ENCODE assay signal across 18 mouse cellular contexts in genomic region chr9:92207757-92208156, GRCm38 (mm10). TPM values are rescaled to one million over a fixed set of nuclear protein-coding genes. Genes with fewer than 3 reads are reported as not detected.
A peak's percentile ranks its signal among the peaks of the same experiment; 100 is the strongest.
DNase-seq lines count a peak whose midpoint lies in the region; TF ChIP-seq lines count a peak whose summit lies in the region.
"Had no signal": no experiment of that assay in that cellular context is flagged by ENCODE, and none has a peak within 500 bp of the region (broad histone marks: within the 10 kb centered on the region; RNA-seq: fewer than 3 reads in every experiment).

No protein-coding gene starts in this region.

- H3K9ac ChIP-seq in liver, adult 2 months (ENCODE audit: low read depth, low read length) = no peak overlapping the region
- H3K9ac ChIP-seq: heart, embryonic 12.5 days; liver, embryonic 13.5 days; neural tube, embryonic 15.5 days; stomach, embryonic 15.5 days had no signal

- H3K79me2 ChIP-seq in liver, adult 2 months (ENCODE audit: control insufficient read depth, insufficient read depth, low read length) = no peaks in the 10 kb centered on the region

- no peaks in the 10 kb centered on the region for H3K9me3 ChIP-seq in limb, embryonic 10.5 days (replicated peaks)
- H3K9me3 ChIP-seq: heart, embryonic 12.5 days; liver, embryonic 13.5 days; neural tube, embryonic 15.5 days; stomach, embryonic 15.5 days had no signal

- TF ChIP-seq CTCF in gastrocnemius, adult 2 months (IDR thresholded peaks at IDR 0.05) = no peak
- TF ChIP-seq CTCF in liver, adult 2 months (IDR thresholded peaks at IDR 0.05; ENCODE audit: low read depth, low read length) = no peak

- no peak for TF ChIP-seq POLR2A in liver, adult 2 months (IDR thresholded peaks at IDR 0.05; ENCODE audit: extremely low read depth, insufficient read depth, low read length)

- H3K27ac ChIP-seq in gastrocnemius, adult 2 months = no peak overlapping the region
- no peak overlapping the region for H3K27ac ChIP-seq in liver, adult 2 months (replicated peaks; ENCODE audit: insufficient read depth, low read depth, low read length)
- no peak overlapping the region for H3K27ac ChIP-seq in limb, embryonic 10.5 days
- H3K27ac ChIP-seq: liver, embryonic 13.5 days; neural tube, embryonic 15.5 days; stomach, embryonic 15.5 days had no signal

- peak overlapping the region; percentile 61 for H3K4me3 ChIP-seq in gastrocnemius, adult 2 months
- H3K4me3 ChIP-seq in liver, adult 2 months (ENCODE audit: insufficient read depth, low read depth, low read length) = peak overlapping the region; percentile 54; the same call in 1 of the 2 replicates
- H3K4me3 ChIP-seq in limb, embryonic 10.5 days = no peak overlapping the region
- H3K4me3 ChIP-seq: heart, embryonic 12.5 days; liver, embryonic 13.5 days; neural tube, embryonic 15.5 days; stomach, embryonic 15.5 days had no signal

- no peak for DNase-seq in gastrocnemius, adult 2 months
- DNase-seq in gastrocnemius, postnatal 14 days = no peak
- DNase-seq in liver, adult 2 months (ENCODE audit: extremely low read depth, low read depth, low spot score) = peak; percentile 34
- DNase-seq in liver = no peak
- peak; percentile 3 for DNase-seq in Muller cell, postnatal 12 days (ENCODE audit: inconsistent ontology term)
- peak; percentile 18 for DNase-seq in lung, postnatal 36 days
- no peak for DNase-seq in limb, embryonic 10.5 days (ENCODE audit: low spot score)
- no peak for DNase-seq in gastrocnemius, postnatal 10 days
- DNase-seq: liver, embryonic 13.5 days had no signal

- H3K4me1 ChIP-seq in liver, adult 2 months (ENCODE audit: control insufficient read depth, insufficient read depth, low read length) = no peaks in the 10 kb centered on the region; the same call in 1 of the 2 replicates
- no peaks in the 10 kb centered on the region for H3K4me1 ChIP-seq in limb, embryonic 10.5 days
- H3K4me1 ChIP-seq: heart, embryonic 12.5 days; liver, embryonic 13.5 days; neural tube, embryonic 15.5 days had no signal

- intact Hi-C loops in gastrocnemius, adult 2 months (cut with DNase I) = loop anchor here (5.0 kb wide), 1 partner anchor 60 kb away; no protein-coding TSS in a partner anchor
- intact Hi-C loops in gastrocnemius, postnatal 14 days (cut with DNase I; ENCODE audit: low total_unique reads) = loop anchor here (10.0 kb wide), 1 partner anchor 63 kb away; no protein-coding TSS in a partner anchor

- no peaks in the 10 kb centered on the region for H3K27me3 ChIP-seq in liver, adult 2 months (ENCODE audit: control insufficient read depth, insufficient read depth, low read length)
- H3K27me3 ChIP-seq in limb, embryonic 10.5 days (ENCODE audit: low read depth, poor library complexity, severe bottlenecking) = no peaks in the 10 kb centered on the region
- H3K27me3 ChIP-seq: heart, embryonic 12.5 days; liver, embryonic 13.5 days; neural tube, embryonic 15.5 days; stomach, embryonic 15.5 days had no signal

- H3K36me3 ChIP-seq in liver, adult 2 months (ENCODE audit: control insufficient read depth, insufficient read depth, low read length) = no peaks in the 10 kb centered on the region
- H3K36me3 ChIP-seq in limb, embryonic 10.5 days = no peaks in the 10 kb centered on the region
- H3K36me3 ChIP-seq: heart, embryonic 12.5 days; liver, embryonic 13.5 days; neural tube, embryonic 15.5 days; stomach, embryonic 15.5 days had no signal

- 79% methylated on average over 8 of the region's 8 CpGs for WGBS in liver, adult 2 months
- WGBS in limb, embryonic 10.5 days = 90% methylated on average over 8 of the region's 8 CpGs

RNA-seq across cellular contexts. Expression of gene Plscr5, which starts 15.0 kb away (rescaled TPM):
- not detected for total RNA-seq in gastrocnemius, adult 2 months (2021)
- total RNA-seq in gastrocnemius, postnatal 14 days (2021) = not detected
- total RNA-seq in liver, adult 2 months (2014; rRNA removed) = not detected in 2 replicates
- not detected in 2 replicates for polyA plus RNA-seq in liver, adult 2 months (2012; rRNA removed)
- not detected in 2 replicates for polyA plus RNA-seq in limb, embryonic 10.5 days (2016; fragmentation: Nextera tagmentation; extraction: Ambion mirVana)
- total RNA-seq in gastrocnemius, postnatal 10 days (2021) = not detected
- total RNA-seq: adrenal gland, postnatal 4 days; left cerebral cortex, adult 8-10 months had no signal
- polyA plus RNA-seq: cortical plate, adult 2 months; frontal cortex, adult 2 months; heart, embryonic 12.5 days; inflammation-experienced regulatory T-cells, adult 6 months; liver, embryonic 13.5 days; stomach, embryonic 15.5 days; urinary bladder, adult 2 months had no signal

RNA-seq across cellular contexts. Expression of gene Plscr1, which starts 41.8 kb away (rescaled TPM):
- total RNA-seq in gastrocnemius, adult 2 months (2021) = 1 to 10 TPM in 1 of 2 experiments, under 1 TPM in 1; 0.51 to 1.3 TPM
- total RNA-seq in gastrocnemius, postnatal 14 days (2021) = 1 to 10 TPM in 1 of 2 experiments, under 1 TPM in 1; 0.98 to 1.4 TPM
- total RNA-seq in liver, adult 2 months (2014; rRNA removed) = 13.5 and 18.3 TPM in 2 replicates
- polyA plus RNA-seq in liver, adult 2 months (2012; rRNA removed) = 7.1 and 9.9 TPM in 2 replicates
- polyA plus RNA-seq in limb, embryonic 10.5 days (2016; fragmentation: Nextera tagmentation; extraction: Ambion mirVana) = 34.2 and 34.8 TPM in 2 replicates
- total RNA-seq in gastrocnemius, postnatal 10 days (2021) = 1 to 10 TPM; 1.7 to 2.6 TPM

Comparison
In these comparisons a context has a peak if more than half of its experiments do, and no peak if none do; other contexts are left out.
1. DNase-seq: peak in liver, adult 2 months (single experiment), Muller cell, postnatal 12 days (single experiment) and lung, postnatal 36 days (single experiment); none in gastrocnemius, adult 2 months (single experiment), gastrocnemius, postnatal 14 days (single experiment), liver (single experiment), limb, embryonic 10.5 days (single experiment) and gastrocnemius, postnatal 10 days (single experiment).